Mouse (Mus musculus): ENCODE measurements at regions not wholly inside any gene's neighbourhood (a gene's known extent, or its start where the extent isn't known, plus 50 kb on each side); places are given as distances from the start of the nearest gene placed in this dataset.

GRCm38 (mm10) chr11:22644010-22644625, 132.2 kb downstream of the Tmem17 start:
- TF ChIP-seq CTCF (IDR thresholded peaks at IDR 0.05; ENCODE audit: insufficient read depth, low read depth, low read length) (no peak), POLR2A (IDR thresholded peaks at IDR 0.05; ENCODE audit: insufficient read depth, low read depth, low read length) (no peak)
